Mouse (Mus musculus) heart, embryonic 15.5 days (tissue): ENCODE data around the gene Rad9a. TPM values are rescaled to one million over a fixed set of nuclear protein-coding genes. Genes with fewer than 3 reads are reported as not detected.

Experiments used
- ATAC-seq: fragments of 200-750 bp; cut with Nextera tagmentation; replicated peaks from 2 replicates; pipeline ENCODE4 v1.8.0; 2017; ENCODE audit warnings: low read depth, moderate TSS enrichment; ENCODE audit not compliant: insufficient number of reproducible peaks, insufficient read depth, low FRiP score
- H3K27ac ChIP-seq: fragments of 300-500 bp; sonication (generic); 2 replicates; pipeline ENCODE4 v1.5.1; 2015; ENCODE audit warnings: mild to moderate bottlenecking, inconsistent platforms
- H3K27me3 ChIP-seq: fragments of 300-500 bp; sonication (generic); 2 replicates; pipeline ENCODE4 v1.6.1; 2015; ENCODE audit warnings: inconsistent platforms
- H3K36me3 ChIP-seq: fragments of 300-500 bp; sonication (generic); 2 replicates; pipeline ENCODE4 v1.6.1; 2015; ENCODE audit warnings: mild to moderate bottlenecking, inconsistent platforms
- H3K4me1 ChIP-seq: fragments of 300-500 bp; sonication (generic); replicated peaks from 2 replicates; pipeline ENCODE4 v1.6.1; 2015; ENCODE audit warnings: inconsistent platforms
- H3K4me2 ChIP-seq: fragments of 300-500 bp; sonication (generic); 2 replicates; pipeline ENCODE4 v1.6.1; 2015; ENCODE audit warnings: inconsistent platforms, mild to moderate bottlenecking, moderate library complexity
- H3K4me3 ChIP-seq: fragments of 300-500 bp; sonication (generic); 2 replicates; pipeline ENCODE4 v1.5.1; 2015; ENCODE audit warnings: mild to moderate bottlenecking, inconsistent platforms
- H3K9ac ChIP-seq: fragments of 300-500 bp; sonication (generic); 2 replicates; pipeline ENCODE4 v1.6.1; 2015; ENCODE audit warnings: mild to moderate bottlenecking, inconsistent platforms
- H3K9me3 ChIP-seq: fragments of 300-500 bp; sonication (generic); replicated peaks from 2 replicates; pipeline ENCODE4 v1.6.1; 2016; ENCODE audit warnings: inconsistent platforms
- WGBS: fragments of 180-500 bp; shearing (Covaris S2); methylation state at CpG from one replicate; pipeline ENCODE4 v1.1.7; 2015; ENCODE audit warnings: mixed read lengths; 5-methylcytosine and 5-hydroxymethylcytosine counted together
- polyA plus RNA-seq: library from polyadenylated mRNA; unstranded; fragments of >200 nt; fragmentation: Nextera tagmentation; extraction: Ambion mirVana; gene quantifications from 2 replicates; pipeline ENCODE4 v1.2.1, GENCODE M21; 2015

The Rad9a gene
- polyA plus RNA-seq, 1 experiment from 2014 or later = 17.3 TPM

- 5% methylated on average over 37 of the region's 47 CpGs for WGBS
Measured at GRCm38 (mm10) chr19:4191528-4192250, 9.8 kb downstream of the Rad9a start, which contains the start of gene Ppp1ca. Ppp1ca (plus strand) TSS chr19:4192065.

GRCm38 (mm10) chr19:4190831-4191334, 10.6 kb downstream of the Rad9a start, which contains the start of gene Tbc1d10c:
Tbc1d10c (minus strand) TSS chr19:4191284.
- peak within 1 kb of the TSS; percentile 84 for H3K4me3 ChIP-seq
- ATAC-seq = no peak
- H3K9me3 ChIP-seq = no peaks in the 10 kb centered on the region
- peaks cover 28% of the 10 kb centered on the region for H3K36me3 ChIP-seq
- peak within 1 kb of the TSS; percentile 98 for H3K9ac ChIP-seq
- H3K27me3 ChIP-seq = no peaks in the 10 kb centered on the region
- H3K4me2 ChIP-seq = peak within 1 kb of the TSS; percentile 87
- H3K27ac ChIP-seq = peak within 1 kb of the TSS; percentile 89
- WGBS = 63% methylated on average over 4 of the region's 4 CpGs
- H3K4me1 ChIP-seq = peaks cover 56% of the 10 kb centered on the region

More at GRCm38 (mm10) chr19:4191528-4192250, 9.8 kb downstream of the Rad9a start, which contains the start of gene Ppp1ca:
- peaks cover 56% of the 10 kb centered on the region for H3K4me1 ChIP-seq
- peaks cover 35% of the 10 kb centered on the region for H3K36me3 ChIP-seq
- H3K27me3 ChIP-seq = no peaks in the 10 kb centered on the region
- peak within 1 kb of the TSS; percentile 89 for H3K27ac ChIP-seq
- ATAC-seq = peak; percentile 93
- peak within 1 kb of the TSS; percentile 87 for H3K4me2 ChIP-seq
- H3K9ac ChIP-seq = peak within 1 kb of the TSS; percentile 98
- peak within 1 kb of the TSS; percentile 84 for H3K4me3 ChIP-seq
- no peaks in the 10 kb centered on the region for H3K9me3 ChIP-seq

- H3K27me3 ChIP-seq = no peaks in the 10 kb centered on the region
- H3K4me2 ChIP-seq = peak overlapping the region; percentile 3; the same call in 1 of the 2 replicates
- no peak overlapping the region for H3K4me3 ChIP-seq
- H3K4me1 ChIP-seq = peaks cover 58% of the 10 kb centered on the region
- no peaks in the 10 kb centered on the region for H3K9me3 ChIP-seq
- WGBS = 85% methylated on average over 12 of the region's 12 CpGs
- H3K9ac ChIP-seq = no peak overlapping the region
- no peak overlapping the region for H3K27ac ChIP-seq
- H3K36me3 ChIP-seq = peaks cover 10% of the 10 kb centered on the region
- ATAC-seq = no peak
Measured at GRCm38 (mm10) chr19:4189051-4189620, 12.3 kb downstream of the Rad9a start.

GRCm38 (mm10) chr19:4187303-4187702, 14.2 kb downstream of the Rad9a start:
- Histone ChIP-seq H3K9me3 (no peaks in the 10 kb centered on the region), H3K4me2 (peak overlapping the region; percentile 6; the same call in 1 of the 2 replicates), H3K36me3 (no peaks in the 10 kb centered on the region), H3K4me1 (peaks cover 44% of the 10 kb centered on the region), H3K27me3 (no peaks in the 10 kb centered on the region), H3K9ac (no peak overlapping the region), H3K27ac (peak overlapping the region; percentile 32; the same call in 1 of the 2 replicates), H3K4me3 (no peak overlapping the region)
- 58% methylated on average over 3 of the region's 3 CpGs for WGBS
- ATAC-seq = no peak

- ATAC-seq = no peak; the same call in 1 of the 2 replicates
- Histone ChIP-seq H3K27ac (peak overlapping the region; percentile 50), H3K27me3 (no peaks in the 10 kb centered on the region), H3K4me3 (no peak overlapping the region), H3K4me1 (peaks cover 34% of the 10 kb centered on the region), H3K4me2 (0 out of 2 replicates have a peak overlapping the region, but pooled peaks have one; percentile 8), H3K9ac (no peak overlapping the region), H3K36me3 (no peaks in the 10 kb centered on the region), H3K9me3 (no peaks in the 10 kb centered on the region)
- 51% methylated on average over 15 of the region's 15 CpGs for WGBS
Measured at GRCm38 (mm10) chr19:4184976-4185975, 16.2 kb downstream of the Rad9a start.

GRCm38 (mm10) chr19:4183689-4184088, 17.8 kb downstream of the Rad9a start:
- Histone ChIP-seq H3K27me3 (no peaks in the 10 kb centered on the region), H3K4me1 (peaks cover 34% of the 10 kb centered on the region), H3K27ac (no peak overlapping the region), H3K9ac (no peak overlapping the region), H3K9me3 (no peaks in the 10 kb centered on the region), H3K4me3 (no peak overlapping the region), H3K36me3 (no peaks in the 10 kb centered on the region), H3K4me2 (no peak overlapping the region)
- no peak for ATAC-seq
- WGBS = 72% methylated on average over 2 of the region's 2 CpGs

GRCm38 (mm10) chr19:4181892-4182291, 19.6 kb downstream of the Rad9a start:
- H3K4me1 ChIP-seq = peaks cover 24% of the 10 kb centered on the region
- H3K27me3 ChIP-seq = no peaks in the 10 kb centered on the region
- no peak overlapping the region for H3K9ac ChIP-seq
- WGBS = 45% methylated on average over 3 of the region's 3 CpGs
- no peaks in the 10 kb centered on the region for H3K9me3 ChIP-seq
- no peak overlapping the region for H3K27ac ChIP-seq
- no peak overlapping the region for H3K4me3 ChIP-seq
- H3K36me3 ChIP-seq = no peaks in the 10 kb centered on the region
- H3K4me2 ChIP-seq = no peak overlapping the region
- ATAC-seq = no peak

- Histone ChIP-seq H3K27me3 (no peaks in the 10 kb centered on the region), H3K9ac (no peak overlapping the region), H3K4me2 (no peak overlapping the region), H3K36me3 (no peaks in the 10 kb centered on the region), H3K4me1 (peaks cover 16% of the 10 kb centered on the region), H3K9me3 (no peaks in the 10 kb centered on the region), H3K27ac (no peak overlapping the region), H3K4me3 (no peak overlapping the region)
- no peak for ATAC-seq
- 85% methylated on average over 7 of the region's 7 CpGs for WGBS
Measured at GRCm38 (mm10) chr19:4180411-4180810, 21.1 kb downstream of the Rad9a start.

GRCm38 (mm10) chr19:4175368-4175947, 26.0 kb downstream of the Rad9a start, which contains the start of gene Carns1:
Carns1 (minus strand) TSS chr19:4175479.
- H3K4me2 ChIP-seq = peak within 1 kb of the TSS; percentile 64
- WGBS = 7% methylated on average over 11 of the region's 11 CpGs
- H3K36me3 ChIP-seq = no peaks in the 10 kb centered on the region
- peaks cover 45% of the 10 kb centered on the region for H3K4me1 ChIP-seq
- peak within 1 kb of the TSS; percentile 46 for H3K9ac ChIP-seq
- no peaks in the 10 kb centered on the region for H3K27me3 ChIP-seq
- H3K4me3 ChIP-seq = peak within 1 kb of the TSS; percentile 38
- ATAC-seq = peak; percentile 55
- H3K9me3 ChIP-seq = no peaks in the 10 kb centered on the region
- H3K27ac ChIP-seq = peak within 1 kb of the TSS; percentile 86

- no peaks in the 10 kb centered on the region for H3K27me3 ChIP-seq
- WGBS = 77% methylated on average over 11 of the region's 11 CpGs
- H3K4me2 ChIP-seq = no peak overlapping the region
- H3K9ac ChIP-seq = peak overlapping the region; percentile 32; the same call in 1 of the 2 replicates
- peaks cover 54% of the 10 kb centered on the region for H3K4me1 ChIP-seq
- no peak overlapping the region for H3K4me3 ChIP-seq
- no peaks in the 10 kb centered on the region for H3K9me3 ChIP-seq
- ATAC-seq = no peak
- H3K36me3 ChIP-seq = no peaks in the 10 kb centered on the region
- H3K27ac ChIP-seq = peak overlapping the region; percentile 92
Measured at GRCm38 (mm10) chr19:4172925-4173324, 28.5 kb downstream of the Rad9a start.
